Mouse (Mus musculus) heart, embryonic 16.5 days (tissue): ENCODE results near the gene Sema6d. TPM values are rescaled to one million over a fixed set of nuclear protein-coding genes. Genes with fewer than 3 reads are reported as not detected.

Source experiments
- ATAC-seq: fragments of 200-750 bp; cut with Nextera tagmentation; replicated peaks from 2 replicates; pipeline ENCODE4 v1.8.0; 2017; ENCODE audit warnings: moderate number of reproducible peaks; ENCODE audit not compliant: insufficient read depth, low FRiP score; ENCODE audit errors: extremely low read depth
- H3K27ac ChIP-seq: fragments of 300-500 bp; sonication (generic); 2 replicates; pipeline ENCODE4 v1.5.1; 2014; ENCODE audit warnings: mild to moderate bottlenecking, low read length, control low read depth, moderate library complexity
- H3K27me3 ChIP-seq: fragments of 300-500 bp; sonication (generic); 2 replicates; pipeline ENCODE4 v1.6.1; 2014; ENCODE audit warnings: low read length, mixed read lengths; ENCODE audit not compliant: control insufficient read depth, insufficient read depth
- H3K36me3 ChIP-seq: fragments of 300-500 bp; sonication (generic); 2 replicates; pipeline ENCODE4 v1.6.1; 2014; ENCODE audit not compliant: control insufficient read depth, insufficient read depth
- H3K4me1 ChIP-seq: fragments of 300-500 bp; sonication (generic); 2 replicates; pipeline ENCODE4 v1.6.1; 2014; ENCODE audit warnings: low read length, mixed read lengths; ENCODE audit not compliant: control insufficient read depth, insufficient read depth
- H3K4me2 ChIP-seq: fragments of 300-500 bp; sonication (generic); 2 replicates; pipeline ENCODE4 v1.6.1; 2014; ENCODE audit warnings: low read depth, mild to moderate bottlenecking, control low read depth, low read length
- H3K4me3 ChIP-seq: fragments of 300-500 bp; sonication (generic); 2 replicates; pipeline ENCODE4 v1.5.1; 2014; ENCODE audit warnings: mild to moderate bottlenecking, control low read depth, low read length
- H3K9ac ChIP-seq: fragments of 300-500 bp; sonication (generic); 2 replicates; pipeline ENCODE4 v1.6.1; 2014; ENCODE audit warnings: low read length, control low read depth
- H3K9me3 ChIP-seq: fragments of 300-500 bp; sonication (generic); replicated peaks from 2 replicates; pipeline ENCODE4 v1.6.1; 2016; ENCODE audit warnings: low read length; ENCODE audit not compliant: control insufficient read depth
- WGBS: fragments of 180-500 bp; shearing (Covaris S2); extraction: QIAGEN DNeasy Blood & Tissue Kit; methylation state at CpG from one replicate; pipeline ENCODE4 v1.1.7; 2014; 5-methylcytosine and 5-hydroxymethylcytosine counted together
- polyA plus RNA-seq: library from polyadenylated mRNA; unstranded; fragments of >200 nt; fragmentation: Nextera tagmentation; extraction: Ambion mirVana; gene quantifications from 2 replicates; pipeline ENCODE4 v1.2.1, GENCODE M21; 2015

The Sema6d gene
- polyA plus RNA-seq, 1 experiment from 2014 or later = 17.8 TPM

DNA sequence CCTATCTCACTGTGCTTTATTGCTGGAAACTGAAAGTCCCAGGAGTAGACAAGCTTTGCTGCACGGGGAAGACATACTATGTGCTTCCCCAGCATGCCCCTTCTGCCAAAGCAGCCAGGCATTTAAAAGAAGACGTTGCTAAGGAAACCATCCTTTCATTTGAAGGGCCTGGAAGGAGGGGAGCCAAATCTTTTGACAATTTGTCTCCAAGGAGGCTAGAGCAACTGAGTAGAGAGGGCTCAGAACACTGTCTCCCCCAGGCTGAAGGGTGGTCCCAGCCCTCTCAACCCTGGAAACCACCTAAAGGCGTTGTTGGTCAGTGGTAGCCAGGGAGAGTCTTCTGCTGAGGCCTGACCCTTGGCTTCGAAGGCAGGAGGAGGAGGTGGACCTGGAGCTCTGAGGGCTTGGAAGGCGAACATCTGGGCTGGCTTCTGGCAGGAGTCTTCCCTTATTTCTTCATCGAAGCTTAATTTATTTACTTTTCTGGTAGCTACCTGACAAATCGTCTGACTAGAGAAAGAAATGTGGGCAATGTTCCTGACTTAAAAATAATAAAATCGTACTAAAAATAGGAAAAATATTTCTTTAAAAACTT lies 545.6 kb downstream of the Sema6d start:
- no peaks in the 10 kb centered on the region for H3K36me3 ChIP-seq
- no peak overlapping the region for H3K27ac ChIP-seq
- no peak overlapping the region for H3K4me2 ChIP-seq
- H3K4me1 ChIP-seq = peaks cover 57% of the 10 kb centered on the region
- no peaks in the 10 kb centered on the region for H3K27me3 ChIP-seq
- no peak overlapping the region for H3K4me3 ChIP-seq
- H3K9ac ChIP-seq = no peak overlapping the region
- ATAC-seq = no peak
- 60% methylated on average over 8 of the region's 8 CpGs for WGBS
- H3K9me3 ChIP-seq = no peaks in the 10 kb centered on the region

DNA sequence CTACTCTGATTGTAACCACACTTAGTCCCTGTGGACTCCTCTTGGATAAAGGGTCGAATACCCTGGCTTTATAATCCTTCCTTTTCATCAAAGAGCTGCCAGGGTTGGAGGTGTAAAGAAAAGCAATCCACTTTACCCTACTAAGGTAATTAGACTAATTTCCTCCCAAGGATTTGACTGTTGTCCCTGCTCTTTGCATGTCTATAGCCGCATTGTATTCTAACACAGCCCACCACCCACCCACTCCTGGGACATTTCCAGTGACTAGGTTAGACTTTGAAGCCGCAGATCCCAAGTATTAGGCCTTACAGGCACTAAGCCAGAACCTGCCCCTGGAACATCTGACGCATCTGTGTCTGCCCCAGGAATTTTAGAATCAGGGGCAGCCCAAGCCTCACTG lies 547.3 kb downstream of the Sema6d start:
- H3K9ac ChIP-seq = no peak overlapping the region
- no peak for ATAC-seq
- H3K4me2 ChIP-seq = no peak overlapping the region
- 65% methylated on average over 4 of the region's 4 CpGs for WGBS
- no peak overlapping the region for H3K27ac ChIP-seq
- H3K9me3 ChIP-seq = no peaks in the 10 kb centered on the region
- no peaks in the 10 kb centered on the region for H3K36me3 ChIP-seq
- H3K4me1 ChIP-seq = peaks cover 66% of the 10 kb centered on the region
- no peaks in the 10 kb centered on the region for H3K27me3 ChIP-seq
- no peak overlapping the region for H3K4me3 ChIP-seq

DNA sequence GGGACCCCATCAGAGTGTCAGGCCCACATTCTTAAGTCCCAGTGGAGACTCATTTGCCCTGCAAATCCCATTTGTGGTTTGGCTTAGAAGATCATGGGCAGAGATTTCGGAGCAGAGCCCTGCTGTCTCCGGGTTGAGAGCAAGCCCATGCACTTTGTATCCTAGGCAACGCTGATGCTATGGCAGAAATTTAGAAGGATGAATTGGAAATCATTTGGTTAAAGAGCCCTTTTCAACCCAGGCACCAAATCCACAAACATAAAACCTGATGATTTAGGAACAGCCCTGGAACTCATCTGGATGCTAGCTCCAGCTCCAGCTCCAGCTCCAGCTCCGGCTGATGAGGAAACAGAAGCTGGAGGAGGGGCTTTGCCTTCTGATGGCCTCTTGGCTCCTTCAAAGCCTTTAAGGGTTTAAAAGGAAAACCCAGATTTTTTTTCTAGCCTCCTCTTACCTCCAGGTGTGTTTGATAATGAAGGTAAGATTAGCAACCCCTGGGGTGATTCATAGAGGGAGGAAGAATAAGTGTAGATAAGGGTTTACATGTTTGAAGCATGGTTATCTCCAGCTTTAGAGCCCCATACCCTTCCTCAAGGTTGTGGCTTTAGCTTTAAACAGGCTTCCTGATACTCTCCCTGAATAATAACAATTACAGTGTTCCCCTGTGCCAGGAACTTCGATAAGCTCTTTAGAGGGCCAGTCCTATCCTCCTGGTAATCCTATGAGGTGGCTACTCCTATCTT lies 549.6 kb downstream of the Sema6d start:
- H3K27me3 ChIP-seq = no peaks in the 10 kb centered on the region
- no peaks in the 10 kb centered on the region for H3K36me3 ChIP-seq
- 64% methylated on average over 5 of the region's 5 CpGs for WGBS
- H3K4me2 ChIP-seq = no peak overlapping the region
- no peak overlapping the region for H3K27ac ChIP-seq
- no peak for ATAC-seq
- no peak overlapping the region for H3K4me3 ChIP-seq
- H3K9ac ChIP-seq = no peak overlapping the region
- H3K9me3 ChIP-seq = no peaks in the 10 kb centered on the region
- H3K4me1 ChIP-seq = peaks cover 58% of the 10 kb centered on the region

DNA sequence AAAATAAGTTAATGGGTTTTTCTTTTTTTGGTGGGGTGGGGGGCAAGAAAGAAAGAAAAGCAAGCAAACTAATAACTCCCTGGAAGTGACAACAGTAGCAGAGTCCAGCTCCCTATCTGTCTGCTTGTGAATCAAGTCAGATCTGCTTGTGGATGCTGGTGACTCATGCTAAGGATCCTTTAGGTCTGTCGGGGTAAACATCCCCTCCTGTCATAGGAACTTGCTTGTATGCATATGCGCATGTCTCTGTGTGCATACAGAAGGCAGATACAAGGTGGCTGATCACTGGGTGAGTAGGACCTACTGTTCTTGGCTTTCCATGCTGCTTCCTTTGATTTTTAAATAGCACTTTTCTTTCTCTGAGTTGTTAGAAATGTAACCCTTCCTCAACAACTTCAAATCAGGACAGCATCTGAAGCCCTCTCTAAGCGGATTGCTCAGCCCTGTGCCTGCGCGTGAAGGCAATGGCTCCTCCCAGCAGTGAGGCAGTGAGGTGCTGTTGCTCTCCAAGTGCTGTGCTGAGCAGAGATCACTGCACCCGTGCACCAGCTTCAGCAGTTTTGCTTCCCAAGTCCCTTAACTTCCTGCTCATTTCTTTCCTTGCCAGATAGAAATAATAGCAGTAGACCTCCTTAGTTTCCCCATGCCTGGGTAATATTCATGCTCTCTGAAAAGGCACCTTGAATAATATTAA lies 550.9 kb downstream of the Sema6d start:
- no peak overlapping the region for H3K4me3 ChIP-seq
- no peaks in the 10 kb centered on the region for H3K27me3 ChIP-seq
- H3K9me3 ChIP-seq = no peaks in the 10 kb centered on the region
- H3K9ac ChIP-seq = no peak overlapping the region
- H3K27ac ChIP-seq = no peak overlapping the region
- H3K4me1 ChIP-seq = peaks cover 47% of the 10 kb centered on the region
- H3K36me3 ChIP-seq = no peaks in the 10 kb centered on the region
- 41% methylated on average over 6 of the region's 6 CpGs for WGBS
- no peak overlapping the region for H3K4me2 ChIP-seq
- no peak for ATAC-seq

DNA sequence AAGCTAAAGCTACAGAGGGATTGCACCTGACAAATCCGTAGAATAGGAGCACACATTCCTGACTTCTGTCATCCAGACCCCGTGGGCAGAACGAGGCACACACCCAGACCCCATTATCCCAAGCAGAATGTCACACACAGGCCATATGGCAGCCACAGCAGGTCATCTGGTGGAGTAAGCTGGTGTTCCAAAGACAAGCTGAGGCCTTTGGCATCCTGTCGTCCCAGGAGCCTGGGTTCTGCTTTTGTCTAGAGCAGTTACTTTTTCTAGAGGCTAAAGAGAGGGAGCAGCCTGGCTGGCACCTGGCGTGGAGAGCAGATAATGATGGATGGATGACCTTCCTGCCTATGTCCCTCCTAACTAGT lies 551.4 kb downstream of the Sema6d start:
- Histone ChIP-seq H3K4me3 (no peak overlapping the region), H3K9me3 (no peaks in the 10 kb centered on the region), H3K27ac (no peak overlapping the region), H3K9ac (no peak overlapping the region), H3K4me1 (peaks cover 46% of the 10 kb centered on the region), H3K36me3 (no peaks in the 10 kb centered on the region), H3K4me2 (no peak overlapping the region), H3K27me3 (no peaks in the 10 kb centered on the region)
- 28% methylated on average over 5 of the region's 5 CpGs for WGBS
- ATAC-seq = no peak

DNA sequence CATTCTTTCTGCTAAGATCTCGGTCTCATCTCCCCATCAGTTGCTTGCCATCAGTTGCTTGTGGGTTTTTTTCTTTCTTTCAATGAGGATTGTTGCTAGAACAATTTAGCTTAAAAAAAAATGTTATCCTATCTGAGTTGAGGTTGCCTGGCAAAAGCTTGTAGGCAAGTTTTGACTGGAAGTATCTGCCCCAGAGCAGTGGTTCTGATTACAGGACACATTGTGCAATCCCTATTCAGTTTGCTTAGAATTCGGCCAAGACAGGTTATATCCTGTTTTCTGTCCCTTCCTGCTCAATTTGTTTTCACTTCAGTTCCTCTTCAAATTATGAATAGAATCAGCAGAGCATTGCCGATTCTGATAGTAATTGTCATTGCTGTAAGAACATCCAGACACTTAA lies 552.4 kb downstream of the Sema6d start:
- H3K4me1 ChIP-seq = peaks cover 36% of the 10 kb centered on the region
- 67% methylated on average over 3 of the region's 3 CpGs for WGBS
- no peak for ATAC-seq

DNA sequence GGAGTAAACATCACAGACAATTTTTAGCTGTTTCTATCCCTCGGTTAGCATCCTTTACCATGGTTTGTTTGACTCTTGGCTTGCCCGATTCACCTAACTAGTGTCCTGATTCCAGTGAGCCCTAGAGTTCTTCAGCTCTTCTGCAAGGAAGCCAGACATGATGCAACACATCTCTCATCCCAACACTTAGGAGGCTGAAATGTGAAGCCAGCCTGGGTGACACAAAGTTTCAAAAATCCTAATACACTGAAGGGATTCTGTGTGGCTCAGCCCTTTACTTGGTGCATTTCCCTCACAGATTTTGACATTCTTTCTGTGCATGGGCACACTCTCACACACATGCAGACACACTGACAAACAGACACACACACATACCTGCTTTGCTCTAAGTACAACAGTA lies 560.8 kb downstream of the Sema6d start:
- no peak for ATAC-seq
- Histone ChIP-seq H3K9ac (no peak overlapping the region), H3K4me1 (no peaks in the 10 kb centered on the region; the same call in 1 of the 2 replicates), H3K4me2 (no peak overlapping the region), H3K9me3 (no peaks in the 10 kb centered on the region), H3K27ac (0 out of 2 replicates have a peak overlapping the region, but pooled peaks have one; percentile 9), H3K4me3 (no peak overlapping the region), H3K36me3 (peaks cover 15% of the 10 kb centered on the region), H3K27me3 (no peaks in the 10 kb centered on the region)
- 76% methylated on average over 2 of the region's 2 CpGs for WGBS

More for the DNA sequence above, 552.4 kb downstream of the Sema6d start:
- Histone ChIP-seq H3K27ac (no peak overlapping the region), H3K4me2 (no peak overlapping the region), H3K4me3 (no peak overlapping the region), H3K27me3 (no peaks in the 10 kb centered on the region), H3K9ac (no peak overlapping the region), H3K9me3 (no peaks in the 10 kb centered on the region), H3K36me3 (no peaks in the 10 kb centered on the region)

DNA sequence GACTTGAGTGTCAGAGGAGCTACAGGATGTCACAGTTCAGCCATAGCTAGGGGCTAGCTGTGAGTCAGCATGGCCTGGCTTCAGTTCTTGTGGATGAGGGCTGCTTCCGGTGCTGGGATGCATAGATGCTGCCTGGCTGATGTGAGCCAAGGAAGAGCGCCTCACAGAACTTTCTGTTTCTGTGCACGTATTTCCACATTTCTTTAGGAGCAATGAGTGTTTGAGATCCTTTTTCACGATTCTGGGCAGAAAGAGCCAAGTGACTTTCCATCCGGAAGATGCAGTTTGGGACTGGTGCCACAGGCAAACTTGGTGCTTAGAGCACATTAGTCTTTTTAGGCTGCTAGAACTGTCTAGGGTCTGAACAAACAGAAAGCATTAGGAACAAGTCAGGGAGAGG lies 561.4 kb downstream of the Sema6d start:
- peak overlapping the region; percentile 30; the same call in 1 of the 2 replicates for H3K27ac ChIP-seq
- peak; percentile 55; the same call in 1 of the 2 replicates for ATAC-seq
- no peaks in the 10 kb centered on the region for H3K9me3 ChIP-seq
- no peak overlapping the region for H3K9ac ChIP-seq
- no peaks in the 10 kb centered on the region; the same call in 1 of the 2 replicates for H3K4me1 ChIP-seq
- no peak overlapping the region for H3K4me3 ChIP-seq
- peak overlapping the region; percentile 27; the same call in 1 of the 2 replicates for H3K4me2 ChIP-seq
- 61% methylated on average over 5 of the region's 5 CpGs for WGBS
- H3K36me3 ChIP-seq = peaks cover 20% of the 10 kb centered on the region
- no peaks in the 10 kb centered on the region for H3K27me3 ChIP-seq

DNA sequence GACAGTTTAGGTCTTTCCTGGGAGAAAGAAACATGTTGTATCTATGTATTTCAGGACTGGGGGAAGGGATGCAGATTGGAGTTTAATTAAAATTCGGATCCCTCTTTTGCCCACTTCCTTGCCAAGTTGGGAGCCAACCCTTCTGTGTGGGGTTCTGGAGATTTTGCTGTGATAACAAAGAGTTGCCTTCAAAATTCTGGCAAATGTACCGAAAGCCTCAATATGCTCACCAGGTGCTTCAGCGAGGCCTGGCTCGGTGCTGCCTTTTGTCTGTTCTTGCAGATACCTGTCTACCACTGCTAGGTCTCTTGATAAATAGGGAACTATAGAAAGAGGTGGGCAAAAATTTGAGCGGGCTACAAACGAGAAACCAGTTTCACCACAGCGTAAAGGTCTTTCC lies 563.4 kb downstream of the Sema6d start:
- WGBS = 91% methylated on average over 7 of the region's 7 CpGs

More for the DNA sequence above, 563.4 kb downstream of the Sema6d start:
- Histone ChIP-seq H3K9me3 (no peaks in the 10 kb centered on the region), H3K4me1 (no peaks in the 10 kb centered on the region; the same call in 1 of the 2 replicates), H3K9ac (no peak overlapping the region), H3K27me3 (no peaks in the 10 kb centered on the region), H3K4me2 (no peak overlapping the region), H3K27ac (no peak overlapping the region), H3K4me3 (no peak overlapping the region), H3K36me3 (peaks cover 38% of the 10 kb centered on the region)
- no peak for ATAC-seq
